Mouse (Mus musculus) gastrocnemius, adult 8-10 months (tissue): ENCODE measurements at regions not wholly inside any gene's neighbourhood (a gene's known extent, or its start where the extent isn't known, plus 50 kb on each side); places are given as distances from the start of the nearest gene placed in this dataset.

Source experiments
- DNase-seq, 2 experiments: peaks; one replicate each; pipeline ENCODE4 v3.0.0; 2022; ENCODE audit warnings: low spot score in 2 of 2

DNA sequence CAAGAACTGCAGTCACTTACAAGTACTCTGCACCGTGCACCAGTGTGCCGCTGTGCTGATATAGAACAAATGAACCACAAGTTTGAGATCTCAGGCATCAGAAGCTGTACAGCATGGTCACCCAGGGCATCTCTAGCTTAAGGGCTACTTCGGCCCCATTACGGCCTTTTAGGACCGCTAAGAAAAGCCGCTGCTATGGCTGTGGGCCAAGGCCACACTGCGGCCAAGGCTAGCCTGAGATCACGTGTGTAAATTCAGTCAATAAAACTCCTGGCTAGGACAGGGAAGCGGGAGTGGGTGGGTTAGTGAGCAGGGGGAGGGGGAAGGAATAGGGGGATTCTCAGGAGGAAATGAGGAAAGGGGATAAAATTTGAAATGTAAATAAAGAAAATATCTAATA lies 50.9 kb upstream of the Atp12a start:
- DNase-seq: peak in 1 of 2 experiments; percentile 15

DNA sequence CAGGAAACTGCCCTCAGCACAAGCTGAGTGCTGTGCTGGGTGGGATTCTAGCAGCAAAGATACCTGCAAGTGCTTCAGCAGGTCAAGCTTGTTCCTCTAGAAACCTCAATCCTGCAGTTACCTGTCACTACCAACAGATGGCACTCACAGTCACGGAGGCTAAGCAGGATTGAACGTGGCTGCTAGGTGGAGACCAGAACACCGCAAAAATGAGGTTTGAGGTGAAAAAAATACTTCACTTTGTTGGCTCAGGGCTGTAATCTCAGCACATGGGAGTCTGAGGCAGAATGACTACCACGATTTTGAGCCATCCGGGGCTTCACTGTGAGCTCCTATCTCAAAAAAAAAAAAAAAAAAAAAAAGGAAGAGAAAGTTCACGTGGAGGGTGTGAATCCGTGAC lies 50.4 kb upstream of the Atp12a start:
- DNase-seq: peak in 1 of 2 experiments; percentile 5
